Mouse (Mus musculus) adrenal gland, postnatal 25 days (tissue): ENCODE data around the gene Lyz2. TPM values are rescaled to one million over a fixed set of nuclear protein-coding genes. Genes with fewer than 3 reads are reported as not detected.
"Not testable (repeated sequence)": the region's sequence is repeated elsewhere in the genome, so short reads cannot be mapped to it uniquely, and the experiment has no call there.

Source experiments
- DNase-seq: peaks from one replicate; pipeline ENCODE4 v3.0.0; 2021; ENCODE audit warnings: mixed read lengths
- long read RNA-seq: library from polyadenylated mRNA; stranded (forward); transcript quantifications from one replicate; pipeline ENCODE4 v2.0.0, GENCODE M21; 2021
- total RNA-seq: library from RNA; stranded (reverse); gene quantifications from 2 replicates; pipeline ENCODE4 v1.2.3, GENCODE M21; 2021

The Lyz2 gene
- 43.2 and 47.5 TPM in 2 replicates for total RNA-seq
- long read RNA-seq, transcript Lyz2-201 (4 exons, 1,316 nt) = major isoform, 104 of 107 reads
- long read RNA-seq, partial matches to known transcripts = 1 of 107 reads
- long read RNA-seq, other reads (novel, unspliced or antisense) = 2 of 107 reads

DNA sequence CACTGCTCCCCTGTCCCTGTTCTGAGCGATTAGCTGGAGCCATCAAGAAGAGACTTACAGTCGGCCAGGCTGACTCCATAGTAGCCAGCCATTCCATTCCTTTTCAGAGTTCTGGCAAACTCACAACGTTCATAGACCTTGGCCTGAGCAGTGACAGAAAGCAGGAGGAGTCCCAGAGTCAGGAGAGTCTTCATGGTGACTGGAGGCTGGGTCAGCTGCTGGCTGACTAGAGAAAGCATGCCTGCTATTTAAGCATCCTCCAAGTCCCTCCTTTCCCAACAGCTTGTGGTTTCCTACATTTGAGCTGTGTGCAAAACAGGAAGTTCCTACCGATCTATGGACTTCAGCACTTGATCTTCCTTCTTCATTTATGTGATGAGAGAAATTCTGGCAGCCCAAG lies at the start of gene Lyz2:
Gene Lyz2 (minus strand): TSS at position 273 of the 400 bp plus-strand sequence.
- DNase-seq = no peak

DNA sequence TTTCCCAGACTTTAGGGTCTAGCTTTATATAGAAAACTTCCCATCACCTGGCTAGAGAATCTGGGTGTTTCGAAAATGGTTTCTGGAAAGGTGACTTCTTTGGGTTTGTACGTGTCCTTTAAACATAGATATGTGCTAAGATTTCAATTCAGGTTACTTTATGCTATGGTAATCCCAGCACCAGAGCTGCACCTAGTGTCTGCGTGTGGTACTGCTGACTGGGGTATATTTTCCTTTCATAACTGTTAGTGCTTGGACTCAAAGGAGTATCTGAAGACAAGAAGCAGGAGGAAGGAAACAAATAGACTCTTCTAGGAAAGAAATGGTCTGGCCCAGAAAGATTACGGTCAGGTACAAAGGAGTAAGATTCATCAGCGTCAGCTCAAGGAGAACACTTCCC lies 48.4 kb upstream of the Lyz2 start:
- DNase-seq = no peak

DNA sequence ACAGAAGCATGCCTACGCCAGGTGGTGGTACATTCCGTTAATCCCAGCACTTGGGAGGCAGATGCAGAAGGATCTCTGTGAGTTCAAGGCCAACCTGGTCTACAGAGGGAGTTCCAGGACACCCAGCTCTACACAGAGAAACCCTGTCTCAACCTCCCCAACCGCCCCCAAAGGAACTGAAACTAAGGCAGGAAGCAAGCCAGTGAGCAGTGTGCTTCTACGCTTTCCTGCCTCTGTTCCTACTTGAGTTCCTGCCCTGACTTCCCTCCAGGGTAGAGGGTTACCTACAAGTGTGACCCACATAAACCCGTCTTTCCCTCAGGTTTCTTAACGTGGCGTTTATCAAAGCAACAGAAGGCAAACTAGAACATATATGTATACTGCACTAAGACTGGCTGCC lies 41.7 kb upstream of the Lyz2 start:
- DNase-seq = no peak

DNA sequence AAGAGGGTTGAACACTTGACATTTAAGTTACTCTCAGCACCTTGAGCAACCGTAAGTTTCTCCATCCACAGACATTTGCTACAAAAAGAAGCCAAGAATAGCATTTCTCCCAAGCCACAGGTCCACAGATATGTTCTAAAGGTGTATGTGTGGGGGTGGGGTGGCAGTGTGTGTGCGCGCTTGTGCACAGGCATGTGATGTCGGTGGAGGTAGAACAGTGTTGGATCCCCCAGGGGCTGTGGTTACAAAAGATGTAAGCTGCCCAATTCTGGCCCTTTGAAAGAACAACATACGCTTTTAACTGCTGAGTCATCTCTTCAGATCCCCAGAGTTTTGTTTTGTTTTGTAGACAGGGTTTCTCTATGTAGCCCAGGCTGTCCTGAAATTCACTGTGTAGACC lies 40.5 kb upstream of the Lyz2 start:
- DNase-seq = no peak

DNA sequence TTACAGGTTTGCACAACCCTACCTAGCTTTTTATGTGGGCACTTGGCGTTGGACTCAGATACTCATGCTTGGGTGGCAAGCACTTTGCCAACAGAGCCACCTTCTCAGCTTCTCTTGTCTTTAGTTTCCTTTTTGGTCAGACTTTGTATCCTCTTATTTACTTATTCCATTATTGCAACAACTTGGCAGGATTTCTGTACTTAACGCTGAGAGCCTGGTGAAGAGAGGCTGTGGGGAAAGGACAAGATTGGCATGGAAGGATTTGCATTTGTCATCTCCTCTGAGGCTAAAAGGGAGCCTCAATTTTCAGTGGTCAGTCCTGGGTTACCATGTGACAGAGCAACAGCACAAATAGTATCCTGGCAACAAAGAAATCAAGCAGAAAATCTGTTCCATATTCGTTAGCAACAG lies 38.5 kb upstream of the Lyz2 start:
- no peak for DNase-seq

DNA sequence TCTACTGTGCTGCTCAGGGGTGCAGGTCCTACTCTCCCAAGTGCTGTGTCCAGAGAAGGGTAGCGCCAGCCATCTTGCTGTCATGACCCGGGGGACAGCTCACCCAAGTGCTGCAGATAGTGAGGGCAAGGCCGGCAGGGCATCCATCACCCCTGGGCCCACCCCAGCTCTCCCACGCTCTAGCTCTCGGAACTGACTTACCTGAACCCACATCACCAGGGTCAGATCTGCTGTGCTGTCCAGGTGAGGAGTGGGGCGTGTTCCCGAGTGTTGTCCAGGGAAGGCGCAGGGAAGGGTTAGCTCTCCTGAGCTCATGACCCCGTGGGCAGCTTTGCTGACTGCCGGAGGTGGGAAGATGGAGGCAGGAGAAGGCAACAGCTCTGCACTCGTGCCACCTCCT lies 34.3 kb upstream of the Lyz2 start:
- DNase-seq = no peak

DNA sequence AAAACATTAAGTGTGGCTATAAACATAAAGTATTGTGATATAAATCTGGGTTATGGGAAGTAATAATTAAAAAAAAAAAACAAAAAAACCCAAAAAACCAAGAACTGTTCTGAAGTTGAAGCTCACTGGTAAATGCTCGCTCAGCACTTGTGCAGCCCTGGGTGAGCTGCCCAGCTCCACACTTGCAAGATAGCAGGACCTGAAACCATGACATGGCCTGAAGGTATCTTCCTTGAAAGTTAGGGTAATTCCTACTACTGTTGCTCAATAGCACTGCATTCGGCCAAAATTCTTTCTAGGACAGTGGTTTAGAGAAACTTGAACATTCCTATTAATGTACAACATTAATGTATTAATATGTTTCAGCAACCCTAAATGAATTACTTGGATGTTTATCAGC lies 31.0 kb upstream of the Lyz2 start:
- no peak for DNase-seq

DNA sequence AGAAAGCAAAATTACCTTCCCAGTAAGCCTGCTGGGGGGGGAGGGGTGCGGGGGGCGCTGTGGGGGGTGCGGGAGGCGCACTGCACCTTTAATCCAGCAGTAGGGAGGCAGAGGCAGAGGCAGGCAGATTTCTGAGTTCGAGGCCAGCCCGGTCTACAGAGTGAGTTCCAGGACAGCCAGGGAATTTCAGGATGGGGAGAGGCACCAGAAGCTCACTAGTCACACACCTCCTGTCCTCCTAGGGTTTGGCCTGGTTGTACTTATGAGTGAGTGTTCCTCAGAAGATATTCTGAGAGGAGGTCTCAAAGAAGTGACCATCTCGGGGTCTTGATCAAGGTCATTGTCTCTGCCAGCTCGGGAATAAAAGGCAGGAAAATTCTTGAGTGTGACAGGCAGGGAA lies 30.0 kb upstream of the Lyz2 start:
- DNase-seq = no peak

DNA sequence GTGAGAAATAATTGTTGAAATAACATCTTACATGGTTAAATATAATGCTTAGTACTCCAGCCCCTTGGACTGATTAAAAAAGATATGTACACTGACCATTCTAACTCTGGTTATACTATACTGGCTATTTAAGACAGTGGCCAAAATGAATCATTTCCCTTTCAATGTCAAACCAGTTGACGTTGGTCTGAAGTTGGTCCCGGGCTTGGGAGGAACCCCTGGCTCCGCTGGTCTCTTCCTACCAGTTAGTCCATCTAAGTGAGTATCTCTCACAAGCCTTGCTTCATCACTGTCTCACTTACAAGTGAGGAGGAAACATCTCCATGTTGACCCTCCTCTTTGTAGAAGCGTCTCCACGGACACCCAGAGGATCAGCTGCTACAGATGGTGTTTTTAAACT lies 22.2 kb upstream of the Lyz2 start:
- no peak for DNase-seq

DNA sequence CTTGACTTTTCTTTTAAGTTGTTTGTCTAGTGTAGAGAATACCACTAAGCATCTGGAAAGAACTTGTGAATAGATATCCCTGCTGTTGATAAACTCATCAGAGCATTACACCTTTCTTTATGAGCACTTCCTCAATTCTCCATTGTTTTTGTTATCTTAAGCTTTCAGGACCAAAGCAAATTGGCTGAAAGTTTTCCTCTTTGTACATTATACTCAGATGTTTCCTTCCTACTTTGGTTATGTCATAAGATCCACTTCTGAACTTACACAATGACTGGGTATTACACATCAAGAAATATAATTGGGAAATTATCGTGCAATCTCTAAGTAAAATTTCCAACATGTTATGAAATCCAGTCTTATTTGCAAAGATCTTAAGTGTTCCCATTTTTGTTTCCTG lies 19.6 kb upstream of the Lyz2 start:
- DNase-seq = no peak

DNA sequence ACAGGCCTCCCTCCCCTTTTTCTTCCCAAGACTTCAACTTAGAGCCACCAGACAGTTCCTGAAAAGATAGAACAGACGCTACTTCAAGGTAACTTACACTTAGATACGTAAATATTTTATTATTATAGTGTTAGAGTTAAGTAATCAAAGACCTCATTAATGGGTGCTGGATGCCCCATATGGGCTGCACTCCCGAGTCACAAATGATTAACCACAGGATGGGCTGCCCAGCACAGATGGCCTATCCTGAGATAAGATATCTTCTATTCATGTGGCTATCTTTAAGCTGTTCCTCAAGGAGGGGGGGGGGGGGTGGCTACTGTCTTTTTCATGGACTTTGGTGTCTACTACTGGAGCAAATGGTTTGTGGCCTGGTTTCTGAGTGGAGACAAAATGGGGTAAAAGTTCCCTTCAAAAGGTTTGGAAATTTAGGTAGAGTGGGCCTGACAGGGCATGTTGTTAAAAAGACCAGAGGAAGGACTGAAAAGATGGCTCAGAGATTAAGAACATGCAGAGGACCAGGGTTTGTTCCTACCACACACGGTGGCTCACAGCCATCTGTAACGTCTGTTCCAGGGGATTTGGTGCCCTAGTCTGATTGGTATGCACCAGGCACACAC lies 17.9 kb upstream of the Lyz2 start:
- DNase-seq = no peak

DNA sequence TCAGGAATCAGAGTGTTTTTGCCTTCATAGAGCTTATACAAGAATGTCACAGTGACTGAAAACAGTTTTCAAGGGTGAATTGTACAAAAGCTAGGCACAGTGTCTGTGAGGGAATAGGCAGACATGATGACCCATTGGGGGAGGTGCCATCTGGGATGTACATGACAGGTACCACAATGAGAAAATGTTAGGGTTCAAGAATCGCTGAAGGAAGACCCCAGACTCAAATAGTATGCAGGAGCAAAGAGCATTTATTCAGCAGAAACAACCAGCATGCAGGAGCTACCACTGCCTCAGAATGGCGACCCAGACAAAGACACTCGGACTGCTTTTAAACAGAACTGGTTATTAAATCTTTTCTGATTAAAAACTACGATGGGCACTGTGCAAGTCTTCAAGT lies 17.0 kb upstream of the Lyz2 start:
- DNase-seq = no peak

DNA sequence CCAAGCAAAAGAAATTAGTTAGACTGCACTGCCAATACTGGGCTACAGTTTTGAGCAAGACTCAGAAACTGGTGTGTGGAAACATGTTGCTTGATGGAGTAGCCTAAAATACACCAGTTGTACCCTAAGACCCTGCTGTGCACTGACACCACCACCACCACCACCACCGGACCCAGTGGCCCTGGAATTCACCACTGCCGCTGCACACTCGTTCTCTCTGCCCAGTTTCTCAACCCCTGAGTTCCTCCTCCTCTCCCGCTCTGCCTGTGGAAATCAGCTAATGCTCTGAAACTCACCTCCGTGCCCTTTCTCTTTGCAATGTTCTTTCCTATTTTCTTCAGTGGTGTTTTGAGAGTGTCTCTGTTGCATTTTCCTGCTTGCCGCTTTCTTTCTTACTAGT lies 16.2 kb upstream of the Lyz2 start:
- DNase-seq = no peak

DNA sequence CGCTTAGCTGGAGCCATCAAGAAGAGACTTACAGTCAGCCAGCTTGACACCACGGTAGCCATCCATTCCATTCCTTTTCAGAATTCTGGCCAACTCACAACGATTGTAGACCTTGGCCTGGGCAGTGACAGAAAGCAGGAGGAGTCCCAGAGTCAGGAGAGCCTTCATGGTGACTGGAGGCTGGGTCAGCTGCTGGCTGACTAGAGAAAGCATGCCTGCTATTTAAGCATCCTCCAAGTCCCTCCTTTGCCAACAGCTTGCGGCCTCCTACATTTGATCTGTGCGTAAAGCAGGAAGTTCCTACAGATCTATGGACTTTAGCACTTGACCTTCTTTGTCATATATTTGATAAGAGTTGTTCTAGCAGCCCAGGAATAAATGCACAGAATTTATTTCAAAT lies 10.6 kb upstream of the Lyz2 start, which contains the start of gene Lyz1:
Gene Lyz1 (minus strand): TSS at position 198 of the 400 bp plus-strand sequence.
- DNase-seq = no peak

DNA sequence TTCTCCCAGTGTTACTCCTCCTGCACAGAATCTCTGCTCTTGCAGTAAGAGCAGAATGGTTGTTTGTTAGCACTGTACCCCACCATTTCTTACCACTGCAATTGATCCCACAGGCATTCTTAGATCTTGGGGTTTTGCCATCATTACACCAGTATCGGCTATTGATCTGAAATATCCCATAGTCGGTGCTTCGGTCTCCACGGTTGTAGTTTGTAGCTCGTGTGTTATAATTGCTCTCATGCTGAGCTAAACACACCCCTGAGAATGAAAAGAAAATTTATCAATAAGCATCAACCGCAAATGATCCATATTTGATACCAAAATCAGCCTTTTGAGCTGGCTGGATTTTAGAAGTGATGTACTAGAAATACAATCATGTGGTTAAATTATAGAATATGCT lies 8.8 kb upstream of the Lyz2 start:
- not testable (repeated sequence) for DNase-seq

DNA sequence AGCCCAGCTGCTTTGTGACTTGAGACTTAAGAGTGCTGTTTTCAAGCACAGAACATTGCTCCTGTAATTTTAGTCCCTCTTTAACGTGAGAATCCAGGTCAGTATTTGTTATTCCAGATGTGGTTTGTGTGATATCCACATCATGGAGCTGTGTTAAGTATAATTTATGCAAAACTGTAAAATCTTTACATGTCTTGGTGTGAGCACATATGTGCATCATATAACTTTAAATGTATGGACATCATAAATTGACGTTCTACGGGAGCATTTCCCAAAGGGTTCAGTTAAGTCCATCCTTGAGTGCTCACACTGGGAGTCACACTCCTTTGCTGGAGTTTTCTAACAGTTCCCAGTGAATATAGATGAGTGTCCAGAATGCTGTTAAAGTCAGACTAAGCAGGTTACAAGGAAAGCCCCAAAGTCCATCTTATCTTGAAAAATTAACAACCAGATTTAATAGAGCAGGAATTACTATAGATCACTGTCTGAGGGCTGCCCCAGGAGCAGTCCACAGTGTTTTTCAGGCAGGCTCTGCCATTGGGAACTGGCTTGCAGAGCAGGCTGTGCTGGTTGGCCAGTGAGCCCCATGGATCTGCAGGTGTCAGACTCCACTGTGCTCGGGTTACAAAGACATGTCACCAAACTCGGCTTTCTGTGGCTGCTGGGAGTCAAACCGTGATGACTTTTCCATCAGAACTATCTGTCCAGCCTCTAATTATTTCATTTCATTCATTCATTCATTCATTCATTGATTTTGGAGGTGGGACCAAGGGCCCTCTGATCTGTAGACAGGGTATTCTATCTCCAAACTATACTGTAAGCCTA lies 8.1 kb upstream of the Lyz2 start:
- DNase-seq = no peak

DNA sequence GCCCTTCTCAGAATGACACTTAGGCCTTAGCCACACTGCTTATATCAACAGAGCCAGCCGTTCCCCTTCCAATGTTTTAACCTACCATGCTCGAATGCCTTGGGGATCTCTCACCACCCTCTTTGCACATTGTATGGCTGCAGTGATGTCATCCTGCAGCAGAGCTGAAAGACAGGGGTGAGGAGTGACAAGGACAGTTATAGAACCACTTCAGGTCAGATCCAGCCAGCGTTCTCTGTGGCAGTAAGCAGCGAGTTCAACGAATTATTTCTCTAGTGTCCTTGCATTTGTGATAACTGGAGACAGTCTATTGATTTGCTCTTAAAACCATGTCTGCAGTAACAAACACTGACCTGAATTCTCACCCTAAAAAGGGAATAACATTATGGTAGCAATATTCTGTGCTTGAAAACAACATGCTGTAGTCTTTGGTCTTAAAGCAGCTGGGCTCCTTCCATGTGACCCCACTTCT lies 6.9 kb upstream of the Lyz2 start:
- DNase-seq = not testable (repeated sequence)

DNA sequence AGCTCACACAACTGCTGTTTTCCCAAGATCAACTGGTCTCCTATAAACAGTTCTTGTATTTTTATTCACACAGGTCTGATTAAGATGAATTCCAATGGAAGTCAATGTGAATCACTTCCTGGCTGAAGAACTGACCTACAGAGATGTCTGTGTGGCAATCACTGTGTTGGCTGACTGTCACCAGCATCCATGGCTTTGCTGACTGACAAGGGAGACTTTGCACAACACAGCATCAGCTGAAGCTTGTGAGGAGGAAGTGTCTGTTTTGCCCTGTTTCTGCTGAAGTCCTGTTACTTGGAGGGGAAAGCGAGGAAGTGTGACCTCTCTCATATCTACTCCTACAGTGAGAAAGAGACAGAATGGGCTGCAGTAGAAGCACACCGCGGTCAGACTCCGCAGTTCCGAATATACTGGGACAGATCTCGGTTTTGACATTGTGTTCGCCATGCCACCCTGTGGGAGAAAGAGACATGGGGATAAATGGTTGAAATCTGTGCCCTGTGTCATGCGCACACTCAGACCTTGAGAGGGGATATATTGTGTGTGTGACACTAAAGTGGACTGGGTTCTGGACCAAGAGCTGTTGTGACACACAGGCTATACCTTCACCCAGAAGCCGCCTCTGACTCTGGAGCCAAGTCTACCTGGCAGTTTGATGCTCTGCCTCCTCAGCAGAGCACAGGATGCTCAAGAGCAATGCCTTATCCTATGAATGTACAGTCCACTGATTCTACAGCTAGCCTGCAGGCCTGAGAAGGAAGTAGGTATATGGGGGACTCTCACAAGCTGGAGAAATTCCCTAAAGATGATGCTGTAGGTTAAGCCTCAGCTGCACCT lies 6.3 kb upstream of the Lyz2 start:
- no peak for DNase-seq

DNA sequence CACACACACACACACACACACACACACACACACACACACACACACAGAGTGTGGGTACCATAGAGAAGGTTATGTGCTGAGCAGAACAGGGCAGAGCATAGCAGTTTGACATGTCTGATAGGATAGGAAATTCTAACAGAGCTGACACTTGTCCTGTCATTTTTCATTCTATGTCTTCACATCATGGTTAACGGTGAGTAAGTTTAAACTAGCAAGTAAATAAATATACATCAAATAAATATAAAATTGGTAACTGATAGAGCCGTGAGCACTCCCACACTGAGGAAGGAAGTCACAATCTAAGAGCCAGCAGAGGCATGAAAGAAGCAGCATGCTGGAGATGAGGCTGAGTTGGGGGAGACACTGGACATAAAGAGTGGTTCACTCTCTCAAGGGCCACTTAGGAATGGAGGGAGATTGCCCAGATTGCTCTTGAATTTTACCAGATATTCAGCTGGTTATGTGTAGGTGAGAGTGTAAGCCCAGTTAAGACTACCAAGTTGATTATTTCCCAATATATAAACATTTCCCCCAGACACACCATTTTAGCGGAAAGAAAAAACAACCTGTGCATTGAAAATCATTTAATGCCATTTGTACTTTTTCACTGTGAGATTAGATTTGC lies 5.2 kb upstream of the Lyz2 start:
- no peak for DNase-seq

DNA sequence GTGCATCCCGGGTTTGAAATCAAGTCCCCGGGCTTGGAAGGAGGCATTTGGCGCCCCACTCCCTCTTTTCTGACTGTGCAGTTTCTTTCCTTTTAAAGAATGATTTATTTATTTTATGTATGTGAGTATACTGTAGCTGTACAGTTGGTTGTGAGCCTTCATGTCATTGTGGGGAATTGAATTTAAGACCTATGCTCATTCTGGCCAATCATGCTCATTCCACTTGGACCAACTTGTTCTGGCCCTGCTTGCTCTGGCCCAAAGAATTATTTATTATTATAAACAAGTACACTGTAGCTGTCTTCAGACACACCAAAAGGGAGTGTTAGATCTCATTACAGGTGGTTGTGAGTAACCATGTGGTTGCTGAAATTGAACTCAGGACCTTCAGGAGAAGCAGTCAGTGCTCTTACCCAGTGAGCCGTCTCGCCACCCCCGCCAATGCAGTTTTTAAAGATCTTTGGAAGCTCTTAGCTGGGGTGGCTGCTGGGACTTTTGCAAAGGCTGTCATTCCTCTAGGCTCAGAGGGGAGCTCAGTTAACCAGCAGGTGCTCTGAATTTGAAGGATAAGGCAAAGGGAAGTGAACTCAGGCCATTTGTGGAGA lies 4.3 kb upstream of the Lyz2 start:
- no peak for DNase-seq

DNA sequence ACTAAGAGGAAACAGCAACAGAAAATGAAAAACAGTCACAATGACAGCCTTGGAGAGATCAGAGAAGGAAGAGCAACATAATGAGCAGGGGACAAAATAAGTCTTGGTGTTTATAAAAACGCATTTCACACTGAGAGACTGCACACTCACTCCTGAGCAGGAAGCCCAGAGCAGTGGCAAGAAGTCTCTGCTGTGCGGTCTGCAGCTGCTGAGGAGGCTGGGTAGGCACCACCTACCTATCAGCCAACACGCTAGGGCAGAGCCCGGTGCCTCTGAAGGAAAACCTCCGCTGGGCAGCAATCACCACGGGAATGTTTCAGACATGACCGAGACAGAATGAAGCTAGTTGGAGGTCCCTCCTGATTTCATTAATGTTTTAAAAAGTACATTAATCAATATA lies 3.5 kb upstream of the Lyz2 start:
- not testable (repeated sequence) for DNase-seq
